Mouse (Mus musculus): ENCODE measurements around the gene Mrpl10. TPM values are rescaled to one million over a fixed set of nuclear protein-coding genes. Genes with fewer than 3 reads are reported as not detected.

Gene Mrpl10
- total and polyA plus RNA-seq, 3 experiments, result 104 to 132 (median 119) TPM

DNA sequence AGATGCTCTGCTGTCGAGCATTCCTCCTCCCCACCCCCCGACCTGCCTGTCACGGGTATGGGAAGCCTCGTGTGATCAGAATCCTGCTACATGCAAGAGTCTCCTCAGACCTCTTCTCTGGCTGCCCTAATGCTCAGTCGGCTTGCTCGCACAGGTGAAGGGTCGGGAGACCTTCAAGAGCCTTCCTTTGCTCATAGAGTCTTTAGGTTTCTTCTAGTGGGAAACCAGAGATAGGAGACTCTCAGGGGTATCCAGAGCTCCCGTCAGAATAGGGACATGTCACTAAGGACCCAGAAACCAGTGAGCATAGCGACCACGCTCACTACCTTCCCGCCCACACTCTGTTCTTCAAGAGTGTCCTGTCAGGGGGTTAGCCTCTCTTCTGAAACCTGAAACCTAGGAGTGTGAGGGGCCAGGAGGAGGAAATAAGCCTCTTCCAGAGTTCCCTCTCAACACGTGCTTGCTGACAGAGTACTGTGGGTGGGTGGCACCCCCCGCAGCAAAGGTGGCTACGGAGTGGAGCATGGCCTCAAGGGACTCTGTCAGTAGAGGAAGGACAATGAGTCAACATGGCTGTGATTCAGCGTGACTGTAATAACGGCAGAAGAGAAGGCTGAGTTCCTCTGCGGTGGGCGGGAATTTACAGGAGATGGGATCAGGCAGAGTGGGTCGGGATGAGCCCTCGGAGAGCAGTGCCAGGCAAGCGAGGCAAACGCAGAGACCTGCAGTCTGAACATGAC is 42.2 kb downstream of the Mrpl10 start:
- H3K27me3 ChIP-seq (replicated peaks), result peaks cover 13% of the 10 kb centered on the region
- peaks cover 29% of the 10 kb centered on the region for H3K9me3 ChIP-seq (replicated peaks; ENCODE audit: low read length)
- in situ Hi-C loops (cut with MboI; ENCODE audit: low pct_ligation_motif_present, low pct_unique_long_range_greater_than_20kb, low sequenced_read_pairs), result no loop called here
- H3K4me1 ChIP-seq (ENCODE audit: control insufficient read depth in 1 of 2, insufficient read depth in 2 of 2), result peaks cover 14 to 19% of the 10 kb centered on the region in 2 experiments
- no peak overlapping the region for H3K9ac ChIP-seq (ENCODE audit: insufficient read depth, low read depth)
- peak; percentile 38 for DNase-seq (ENCODE audit: extremely low read depth)
- no peaks in the 10 kb centered on the region for H3K36me3 ChIP-seq (replicated peaks in 1 of 2; ENCODE audit: control insufficient read depth in 1 of 2, insufficient read depth in 1 of 2, low read length in 1 of 2)
- peak overlapping the region in 1 of 3 experiments; percentile 5 for H3K4me3 ChIP-seq (replicated peaks in 1 of 3; ENCODE audit: low read depth in 2 of 3, low read length in 2 of 3, poor library complexity in 1 of 3)
- no peaks in the 10 kb centered on the region for H3K79me2 ChIP-seq (replicated peaks; ENCODE audit: control insufficient read depth, extremely low read depth, insufficient read depth, poor library complexity, severe bottlenecking)
- peak; percentile 71 for TF ChIP-seq MXI1 (IDR thresholded peaks at IDR 0.05; ENCODE audit: low read depth, low read length)
- TF ChIP-seq NRF1 (IDR thresholded peaks at IDR 0.05; ENCODE audit: low read depth, low read length), result no peak
- TF ChIP-seq MYC (IDR thresholded peaks at IDR 0.05; ENCODE audit: low read depth, low read length), result 0 out of 2 replicates have a peak, but pooled peaks have one; percentile 24
- no peak for TF ChIP-seq ZKSCAN1 (IDR thresholded peaks at IDR 0.05; ENCODE audit: borderline replicate concordance, low read depth, low read length)
- no peak for TF ChIP-seq MAFK (IDR thresholded peaks at IDR 0.05; ENCODE audit: insufficient replicate concordance, low read length)
- no peak for TF ChIP-seq PAX5 (IDR thresholded peaks at IDR 0.05; ENCODE audit: low read length)
- TF ChIP-seq SIN3A (IDR thresholded peaks at IDR 0.05; ENCODE audit: low read length), result peak; percentile 54; the same call in 1 of the 2 replicates
- TF ChIP-seq BHLHE40 (IDR thresholded peaks at IDR 0.05; ENCODE audit: low read depth, low read length), result peak; percentile 76
- TF ChIP-seq MAX (IDR thresholded peaks at IDR 0.05; ENCODE audit: low read length), result peak; percentile 65; the same call in 1 of the 2 replicates
- no peak for TF ChIP-seq ZC3H11A (IDR thresholded peaks at IDR 0.05; ENCODE audit: low read depth, low read length)
- TF ChIP-seq NELFE (IDR thresholded peaks at IDR 0.05; ENCODE audit: low read depth, low read length), result no peak
- TF ChIP-seq POLR2AphosphoS2 (IDR thresholded peaks at IDR 0.05; ENCODE audit: low read depth, low read length), result no peak
- no peak overlapping the region for H3K27ac ChIP-seq (ENCODE audit: insufficient read depth, low read depth)
- peak overlapping the region; percentile 72 for H3K4me2 ChIP-seq (ENCODE audit: insufficient read depth, low read depth, poor library complexity, severe bottlenecking)
- dilution Hi-C loops (cut with MboI; ENCODE audit: extremely low pct_ligation_motif_present, extremely low pct_unique_long_range_greater_than_20kb, low sequenced_read_pairs), result no loop called here

DNA sequence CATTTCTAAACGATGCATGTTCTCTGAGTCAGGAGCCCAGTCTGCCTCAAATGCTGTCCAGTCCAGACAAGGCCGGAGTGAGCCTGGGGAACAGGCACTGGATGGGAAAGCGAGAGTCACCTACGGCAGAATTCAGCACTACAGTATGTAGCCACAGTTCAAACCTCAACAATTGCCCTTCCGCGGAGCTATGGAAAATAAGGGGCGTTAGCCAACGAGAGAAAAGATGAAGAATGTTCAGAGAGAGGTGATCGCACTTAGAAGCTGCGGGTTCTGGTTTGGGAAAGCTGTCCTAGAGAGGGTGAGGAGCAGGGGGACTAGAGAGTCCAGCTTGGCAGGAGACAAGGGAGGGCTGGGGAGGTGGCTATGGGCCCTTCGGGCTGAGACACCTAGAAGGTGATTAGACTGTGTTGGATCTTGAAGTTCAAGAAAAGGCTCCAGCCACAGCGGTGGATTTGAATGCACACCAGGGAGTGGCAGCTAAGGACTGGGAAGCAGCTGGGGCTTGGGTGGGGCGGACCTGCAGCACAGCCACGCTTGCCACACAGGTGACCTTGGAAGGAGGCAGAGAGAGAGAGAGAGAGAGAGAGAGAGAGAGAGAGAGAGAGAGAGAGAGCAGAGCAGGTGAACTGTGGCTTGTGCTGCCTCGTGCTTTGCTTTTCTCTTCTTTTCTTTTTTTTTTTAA is 43.6 kb downstream of the Mrpl10 start:
- TF ChIP-seq E2F4 (IDR thresholded peaks at IDR 0.05; ENCODE audit: insufficient replicate concordance, low read depth, low read length), result no peak
- TF ChIP-seq SIN3A (IDR thresholded peaks at IDR 0.05; ENCODE audit: low read length), result no peak
- no peak for TF ChIP-seq JUND (conservative IDR thresholded peaks at IDR 0.05; ENCODE audit: low read depth, low read length)
- TF ChIP-seq ZNF384 (IDR thresholded peaks at IDR 0.05; ENCODE audit: low read depth, low read length), result no peak
- TF ChIP-seq IRF4 (IDR thresholded peaks at IDR 0.05; ENCODE audit: low read depth, low read length), result no peak
- TF ChIP-seq ELF1 (IDR thresholded peaks at IDR 0.05; ENCODE audit: low read depth, low read length), result no peak
- no peak for TF ChIP-seq MYC (IDR thresholded peaks at IDR 0.05; ENCODE audit: low read depth, low read length)
- TF ChIP-seq BHLHE40 (IDR thresholded peaks at IDR 0.05; ENCODE audit: low read depth, low read length), result no peak
- no peak for TF ChIP-seq PAX5 (IDR thresholded peaks at IDR 0.05; ENCODE audit: low read length)
- no peak for TF ChIP-seq NELFE (IDR thresholded peaks at IDR 0.05; ENCODE audit: low read depth, low read length)
- TF ChIP-seq RCOR1 (conservative IDR thresholded peaks at IDR 0.05; ENCODE audit: low read depth, low read length), result no peak
- TF ChIP-seq CHD2 (IDR thresholded peaks at IDR 0.05; ENCODE audit: low read length), result no peak
- TF ChIP-seq ZKSCAN1 (IDR thresholded peaks at IDR 0.05; ENCODE audit: borderline replicate concordance, low read depth, low read length), result no peak
- no peak for TF ChIP-seq RAD21 (IDR thresholded peaks at IDR 0.05; ENCODE audit: low read depth, low read length)
- no peak for TF ChIP-seq MAX (IDR thresholded peaks at IDR 0.05; ENCODE audit: low read length)
- no peak for TF ChIP-seq GABPA (IDR thresholded peaks at IDR 0.05; ENCODE audit: insufficient replicate concordance, low read depth, low read length)
- no peak for TF ChIP-seq NRF1 (IDR thresholded peaks at IDR 0.05; ENCODE audit: low read depth, low read length)
- TF ChIP-seq USF2 (conservative IDR thresholded peaks at IDR 0.05; ENCODE audit: low read depth, low read length), result no peak
- no peak for TF ChIP-seq EP300 (IDR thresholded peaks at IDR 0.05; ENCODE audit: low read length)
- no peak for TF ChIP-seq TBP (conservative IDR thresholded peaks at IDR 0.05; ENCODE audit: low read depth, low read length)
- no peak overlapping the region for H3K9ac ChIP-seq (ENCODE audit: insufficient read depth, low read depth)
- DNase-seq (ENCODE audit: extremely low read depth), result no peak
- H3K4me2 ChIP-seq (ENCODE audit: insufficient read depth, low read depth, poor library complexity, severe bottlenecking), result no peak overlapping the region
- H3K36me3 ChIP-seq (replicated peaks in 1 of 2; ENCODE audit: control insufficient read depth in 1 of 2, insufficient read depth in 1 of 2, low read length in 1 of 2), result no peaks in the 10 kb centered on the region
- H3K4me1 ChIP-seq (ENCODE audit: control insufficient read depth in 1 of 2, insufficient read depth in 2 of 2), result peaks cover 14 to 19% of the 10 kb centered on the region in 2 experiments
- peaks cover 13% of the 10 kb centered on the region for H3K27me3 ChIP-seq (replicated peaks)
- dilution Hi-C loops (cut with MboI; ENCODE audit: extremely low pct_ligation_motif_present, extremely low pct_unique_long_range_greater_than_20kb, low sequenced_read_pairs) (no loop called here), in situ Hi-C loops (cut with MboI; ENCODE audit: low pct_ligation_motif_present, low pct_unique_long_range_greater_than_20kb, low sequenced_read_pairs) (no loop called here)
- H3K9me3 ChIP-seq (replicated peaks; ENCODE audit: low read length), result peaks cover 42% of the 10 kb centered on the region
- H3K4me3 ChIP-seq (replicated peaks in 1 of 3; ENCODE audit: low read depth in 2 of 3, low read length in 2 of 3, poor library complexity in 1 of 3), result no peak overlapping the region
- no peak overlapping the region for H3K27ac ChIP-seq (ENCODE audit: insufficient read depth, low read depth)
- no peaks in the 10 kb centered on the region for H3K79me2 ChIP-seq (replicated peaks; ENCODE audit: control insufficient read depth, extremely low read depth, insufficient read depth, poor library complexity, severe bottlenecking)
